Mouse (Mus musculus) thymus, adult 2 months (tissue): ENCODE data around the gene Atg16l2.

Experiments used
- CTCF ChIP-seq: fragments of 200-500 bp; IDR thresholded peaks from 2 replicates; pipeline ENCODE4 v1.5.1; 2012; ENCODE audit warnings: mild to moderate bottlenecking, control low read depth, low read length, moderate library complexity, borderline replicate concordance; ENCODE audit not compliant: control insufficient read depth, poor library complexity, insufficient read depth; ENCODE audit errors: extremely low read depth
- POLR2A ChIP-seq: fragments of 200-500 bp; IDR thresholded peaks from 2 replicates; pipeline ENCODE4 v1.6.1; 2012; ENCODE audit warnings: mild to moderate bottlenecking, low read length, control low read depth, moderate library complexity; ENCODE audit not compliant: control insufficient read depth, poor library complexity, insufficient read depth; ENCODE audit errors: extremely low read depth

DNA sequence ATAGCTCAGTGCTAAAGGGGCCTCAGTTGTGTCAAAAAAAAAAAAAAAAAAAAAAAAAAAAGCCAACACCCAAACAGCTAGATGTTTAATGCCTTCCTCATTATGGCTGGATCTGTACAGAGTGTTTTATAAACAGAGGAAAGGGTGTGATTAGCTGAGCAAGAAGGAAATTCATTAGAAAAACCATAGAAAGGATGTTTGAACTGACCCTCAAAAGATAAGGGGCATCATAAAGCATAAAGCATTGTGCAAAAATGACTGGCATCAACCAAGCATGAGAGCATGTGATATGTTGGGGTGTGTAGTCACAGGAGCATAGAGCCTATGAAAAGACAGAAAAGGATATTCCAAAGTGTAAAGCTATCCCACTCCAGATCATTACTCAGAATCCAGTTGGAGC, 43.6 kb downstream of the Atg16l2 start:
- TF ChIP-seq CTCF = no peak
- TF ChIP-seq POLR2A = no peak
